Mouse (Mus musculus): ENCODE data around the gene Kmt2d. TPM values are rescaled to one million over a fixed set of nuclear protein-coding genes. Genes with fewer than 3 reads are reported as not detected.
A peak's percentile ranks its signal among the peaks of the same experiment; 100 is the strongest.

Kmt2d gene
- total and polyA plus RNA-seq, 3 experiments = 22.1 to 150 (median 57.8) TPM

DNA sequence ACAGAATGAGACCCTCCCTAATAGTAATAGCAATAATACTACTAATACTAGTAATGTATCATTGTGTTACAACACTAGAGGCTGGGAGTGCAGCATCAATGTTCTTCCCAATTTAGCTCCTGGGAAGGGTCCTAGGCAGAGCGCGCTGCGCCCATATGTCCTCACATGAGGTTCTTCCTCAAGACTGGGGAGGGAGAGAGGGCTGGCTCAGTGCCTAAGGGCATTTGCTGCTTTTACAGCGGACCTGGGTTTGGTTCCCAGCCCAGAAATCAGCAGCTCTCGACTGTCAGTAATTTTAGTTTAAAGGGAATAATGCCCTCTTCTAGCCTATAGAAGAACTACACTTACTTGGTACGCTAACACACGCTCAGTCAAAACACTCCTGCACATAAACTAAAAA lies 16.5 kb upstream of the Kmt2d start:
- H3K9me3 ChIP-seq (replicated peaks) = no peaks in the 10 kb centered on the region
- peaks cover 14% of the 10 kb centered on the region for H3K27me3 ChIP-seq (ENCODE audit: insufficient read depth, low read length)
- peaks cover 15% of the 10 kb centered on the region for H3K4me1 ChIP-seq (ENCODE audit: insufficient read depth, low read depth, low read length)
- ATAC-seq (ENCODE audit: extremely low read depth, insufficient number of reproducible peaks, low FRiP score, poor library complexity, severe bottlenecking) (no peak), DNase-seq (ENCODE audit: low spot score) (no peak)
- no peak overlapping the region for H3K4me3 ChIP-seq (ENCODE audit: low read depth, low read length)
- no peaks in the 10 kb centered on the region for H3K36me3 ChIP-seq (replicated peaks)
- TF ChIP-seq POLR2AphosphoS5 (IDR thresholded peaks at IDR 0.05; ENCODE audit: insufficient replicate concordance, low read depth, low read length) (no peak), CTCF (IDR thresholded peaks at IDR 0.05; ENCODE audit: low read depth, low read length) (no peak), TAL1 (conservative IDR thresholded peaks at IDR 0.05; ENCODE audit: low read depth, low read length) (no peak), GATA1 (IDR thresholded peaks at IDR 0.05; ENCODE audit: borderline replicate concordance, low read length) (no peak), GATA2 (IDR thresholded peaks at IDR 0.05; ENCODE audit: borderline replicate concordance, low read depth, low read length) (no peak)

DNA sequence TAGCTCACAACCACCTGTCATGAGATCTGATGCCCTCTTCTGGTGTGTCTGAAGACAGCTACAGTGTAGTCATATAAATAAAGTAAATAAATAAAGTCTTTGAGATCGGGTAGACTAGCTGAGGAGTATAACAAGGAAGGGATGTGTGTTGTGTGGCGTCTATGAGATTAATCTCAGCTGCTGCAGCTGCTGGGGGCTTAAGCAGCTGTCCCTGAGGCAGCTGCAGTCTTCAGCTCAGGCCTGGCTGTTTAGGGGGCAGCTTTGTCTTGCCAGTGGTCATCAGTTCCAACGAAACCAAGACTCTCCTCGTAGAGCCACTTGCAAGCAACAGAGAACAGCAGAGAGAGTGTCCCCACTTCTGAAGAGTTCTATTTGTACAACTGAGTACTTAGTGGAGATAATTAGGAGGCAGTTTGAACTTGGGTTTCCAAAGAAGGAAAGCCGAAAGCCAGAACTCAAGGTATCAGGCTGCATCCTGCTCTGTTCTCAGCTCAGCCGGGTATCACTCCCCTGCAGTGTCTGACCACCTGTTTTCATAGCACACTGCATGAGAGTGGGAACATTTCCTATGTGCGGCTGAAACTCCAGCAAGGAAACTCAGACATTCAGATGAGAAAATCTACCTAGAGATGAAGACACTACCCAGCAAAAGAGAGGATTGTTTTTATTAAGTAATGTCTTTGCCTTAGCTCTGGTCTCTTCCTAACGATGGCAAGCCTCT lies 15.8 kb upstream of the Kmt2d start:
- H3K36me3 ChIP-seq (replicated peaks) = no peaks in the 10 kb centered on the region
- peaks cover 13% of the 10 kb centered on the region for H3K4me1 ChIP-seq (ENCODE audit: insufficient read depth, low read depth, low read length)
- no peak for DNase-seq (ENCODE audit: low spot score)
- ATAC-seq (ENCODE audit: extremely low read depth, insufficient number of reproducible peaks, low FRiP score, poor library complexity, severe bottlenecking) = no peak
- H3K9me3 ChIP-seq (replicated peaks) = no peaks in the 10 kb centered on the region
- TF ChIP-seq TAL1 (conservative IDR thresholded peaks at IDR 0.05; ENCODE audit: low read depth, low read length) = no peak
- H3K27me3 ChIP-seq (ENCODE audit: insufficient read depth, low read length) = peaks cover 14% of the 10 kb centered on the region
- no peak overlapping the region for H3K4me3 ChIP-seq (ENCODE audit: low read depth, low read length)

DNA sequence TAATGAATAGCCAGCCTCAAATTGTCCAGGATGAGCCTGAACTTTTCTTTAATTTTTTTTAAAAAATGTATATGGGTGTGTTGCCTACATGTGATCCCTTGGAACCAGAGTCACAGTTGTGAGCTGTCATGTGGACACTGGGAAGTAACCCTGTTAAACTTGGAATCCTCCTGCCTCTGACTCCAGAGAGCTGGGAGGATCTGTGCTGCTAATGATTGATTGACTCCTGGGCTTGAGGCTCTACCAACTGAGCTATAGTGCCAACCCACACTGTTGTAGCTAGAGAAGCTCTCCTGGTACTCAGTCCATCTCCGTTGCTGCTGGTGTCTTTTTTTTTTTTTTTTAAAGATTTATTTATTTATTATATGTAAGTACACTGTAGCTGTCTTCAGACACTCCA lies 13.1 kb upstream of the Kmt2d start:
- H3K27me3 ChIP-seq (ENCODE audit: insufficient read depth, low read length) = peaks cover 9% of the 10 kb centered on the region
- TF ChIP-seq GATA1 (IDR thresholded peaks at IDR 0.05; ENCODE audit: borderline replicate concordance, low read length) = no peak
- TF ChIP-seq CTCF (IDR thresholded peaks at IDR 0.05; ENCODE audit: low read depth, low read length) = no peak
- no peak for TF ChIP-seq TAL1 (conservative IDR thresholded peaks at IDR 0.05; ENCODE audit: low read depth, low read length)
- no peak for TF ChIP-seq POLR2AphosphoS5 (IDR thresholded peaks at IDR 0.05; ENCODE audit: insufficient replicate concordance, low read depth, low read length)
- no peak for TF ChIP-seq GATA2 (IDR thresholded peaks at IDR 0.05; ENCODE audit: borderline replicate concordance, low read depth, low read length)
- no peak overlapping the region for H3K4me3 ChIP-seq (ENCODE audit: low read depth, low read length)
- DNase-seq (ENCODE audit: low spot score) (no peak), ATAC-seq (ENCODE audit: extremely low read depth, insufficient number of reproducible peaks, low FRiP score, poor library complexity, severe bottlenecking) (no peak)
- no peaks in the 10 kb centered on the region for H3K9me3 ChIP-seq (replicated peaks)
- peaks cover 7% of the 10 kb centered on the region for H3K36me3 ChIP-seq (replicated peaks)
- peaks cover 29% of the 10 kb centered on the region for H3K4me1 ChIP-seq (ENCODE audit: insufficient read depth, low read depth, low read length)

- Histone ChIP-seq H3K4me1 (ENCODE audit: insufficient read depth, low read depth, low read length) (peaks cover 34% of the 10 kb centered on the region), H3K9me3 (replicated peaks) (no peaks in the 10 kb centered on the region), H3K27me3 (ENCODE audit: insufficient read depth, low read length) (peaks cover 8% of the 10 kb centered on the region), H3K36me3 (replicated peaks) (peaks cover 12% of the 10 kb centered on the region), H3K4me3 (ENCODE audit: low read depth, low read length) (no peak overlapping the region)
- DNase-seq (ENCODE audit: low spot score) = no peak
- TF ChIP-seq GATA2 (IDR thresholded peaks at IDR 0.05; ENCODE audit: borderline replicate concordance, low read depth, low read length) = no peak
- no peak for TF ChIP-seq TAL1 (conservative IDR thresholded peaks at IDR 0.05; ENCODE audit: low read depth, low read length)
- no peak for TF ChIP-seq POLR2AphosphoS5 (IDR thresholded peaks at IDR 0.05; ENCODE audit: insufficient replicate concordance, low read depth, low read length)
- no peak for TF ChIP-seq CTCF (IDR thresholded peaks at IDR 0.05; ENCODE audit: low read depth, low read length)
- no peak for TF ChIP-seq GATA1 (IDR thresholded peaks at IDR 0.05; ENCODE audit: borderline replicate concordance, low read length)
- no peak for ATAC-seq (ENCODE audit: extremely low read depth, insufficient number of reproducible peaks, low FRiP score, poor library complexity, severe bottlenecking)
These were observed 12.7 kb upstream of the Kmt2d start for GRCm38 (mm10) chr15:98883661-98884060.

GRCm38 (mm10) chr15:98881656-98882008 lies 10.6 kb upstream of the Kmt2d start:
- DNase-seq (ENCODE audit: low spot score) = no peak
- H3K36me3 ChIP-seq (replicated peaks) = peaks cover 23% of the 10 kb centered on the region
- no peaks in the 10 kb centered on the region for H3K9me3 ChIP-seq (replicated peaks)
- TF ChIP-seq GATA2 (IDR thresholded peaks at IDR 0.05; ENCODE audit: borderline replicate concordance, low read depth, low read length) = no peak
- TF ChIP-seq TAL1 (conservative IDR thresholded peaks at IDR 0.05; ENCODE audit: low read depth, low read length) = no peak
- no peak for TF ChIP-seq CTCF (IDR thresholded peaks at IDR 0.05; ENCODE audit: low read depth, low read length)
- TF ChIP-seq GATA1 (IDR thresholded peaks at IDR 0.05; ENCODE audit: borderline replicate concordance, low read length) = no peak
- no peak for TF ChIP-seq POLR2AphosphoS5 (IDR thresholded peaks at IDR 0.05; ENCODE audit: insufficient replicate concordance, low read depth, low read length)
- peaks cover 38% of the 10 kb centered on the region for H3K4me1 ChIP-seq (ENCODE audit: insufficient read depth, low read depth, low read length)
- ATAC-seq (ENCODE audit: extremely low read depth, insufficient number of reproducible peaks, low FRiP score, poor library complexity, severe bottlenecking) = no peak
- H3K4me3 ChIP-seq (ENCODE audit: low read depth, low read length) = peak overlapping the region; percentile 81; the same call in 1 of the 2 replicates
- H3K27me3 ChIP-seq (ENCODE audit: insufficient read depth, low read length) = peaks cover under 1% of the 10 kb centered on the region; the same call in 1 of the 2 replicates

- peaks cover 27% of the 10 kb centered on the region for H3K36me3 ChIP-seq (replicated peaks)
- peak; percentile 94 for DNase-seq (ENCODE audit: low spot score)
- no peaks in the 10 kb centered on the region for H3K27me3 ChIP-seq (ENCODE audit: insufficient read depth, low read length)
- H3K9me3 ChIP-seq (replicated peaks) = no peaks in the 10 kb centered on the region
- H3K4me1 ChIP-seq (ENCODE audit: insufficient read depth, low read depth, low read length) = peaks cover 38% of the 10 kb centered on the region
- peak overlapping the region; percentile 81 for H3K4me3 ChIP-seq (ENCODE audit: low read depth, low read length)
- ATAC-seq (ENCODE audit: extremely low read depth, insufficient number of reproducible peaks, low FRiP score, poor library complexity, severe bottlenecking) = peak; percentile 98
- TF ChIP-seq TAL1 (conservative IDR thresholded peaks at IDR 0.05; ENCODE audit: low read depth, low read length) = no peak
- TF ChIP-seq GATA1 (IDR thresholded peaks at IDR 0.05; ENCODE audit: borderline replicate concordance, low read length) = no peak
- no peak for TF ChIP-seq POLR2AphosphoS5 (IDR thresholded peaks at IDR 0.05; ENCODE audit: insufficient replicate concordance, low read depth, low read length)
- no peak for TF ChIP-seq GATA2 (IDR thresholded peaks at IDR 0.05; ENCODE audit: borderline replicate concordance, low read depth, low read length)
- no peak for TF ChIP-seq CTCF (IDR thresholded peaks at IDR 0.05; ENCODE audit: low read depth, low read length)
These were observed 10.1 kb upstream of the Kmt2d start for GRCm38 (mm10) chr15:98880978-98881655.
